ENCODE assay signal across 8 mouse cellular contexts in genomic region chr1:180226766-180227165, GRCm38 (mm10). TPM values are rescaled to one million over a fixed set of nuclear protein-coding genes. Genes with fewer than 3 reads are reported as not detected.
A peak's percentile ranks its signal among the peaks of the same experiment; 100 is the strongest.
DNase-seq lines count a peak whose midpoint lies in the region; ATAC-seq and TF ChIP-seq lines count a peak whose summit lies in the region.

No protein-coding gene starts in this region.

- no peaks in the 10 kb centered on the region for H3K4me1 ChIP-seq in heart, postnatal 0 days (ENCODE audit: control insufficient read depth, insufficient read depth)
- peaks cover 14% of the 10 kb centered on the region for H3K4me1 ChIP-seq in hindbrain, embryonic 14.5 days (replicated peaks; ENCODE audit: control insufficient read depth, insufficient read depth, low read length)
- H3K4me1 ChIP-seq in midbrain, embryonic 14.5 days (ENCODE audit: control insufficient read depth, insufficient read depth, low read length), result no peaks in the 10 kb centered on the region; the same call in 1 of the 2 replicates

- ATAC-seq in heart, postnatal 0 days (ENCODE audit: insufficient read depth, low read depth), result no peak
- ATAC-seq in hindbrain, embryonic 14.5 days (ENCODE audit: low FRiP score), result no peak
- no peak for ATAC-seq in midbrain, embryonic 14.5 days (ENCODE audit: low FRiP score, low TSS enrichment)

- TF ChIP-seq EP300 in heart, postnatal 0 days (IDR thresholded peaks at IDR 0.05; ENCODE audit: low read depth), result no peak

- no peaks in the 10 kb centered on the region for H3K27me3 ChIP-seq in heart, postnatal 0 days (ENCODE audit: control insufficient read depth, insufficient read depth, low read length)
- no peaks in the 10 kb centered on the region for H3K27me3 ChIP-seq in hindbrain, embryonic 14.5 days (ENCODE audit: control insufficient read depth, insufficient read depth, low read length)
- no peaks in the 10 kb centered on the region for H3K27me3 ChIP-seq in midbrain, embryonic 14.5 days (ENCODE audit: control insufficient read depth, insufficient read depth, low read length)

- no peak overlapping the region for H3K4me2 ChIP-seq in heart, postnatal 0 days (ENCODE audit: low read depth, low read length)
- peak overlapping the region; percentile 72 for H3K4me2 ChIP-seq in hindbrain, embryonic 14.5 days (replicated peaks)
- H3K4me2 ChIP-seq in midbrain, embryonic 14.5 days (ENCODE audit: low read length), result peak overlapping the region; percentile 59

- H3K9me3 ChIP-seq in heart, postnatal 0 days (replicated peaks; ENCODE audit: control insufficient read depth, low read length), result 0 out of 2 replicates have a peak, but pooled peaks cover 4% of the 10 kb centered on the region
- H3K9me3 ChIP-seq in hindbrain, embryonic 14.5 days (ENCODE audit: control insufficient read depth, low read length), result no peaks in the 10 kb centered on the region
- no peaks in the 10 kb centered on the region for H3K9me3 ChIP-seq in midbrain, embryonic 14.5 days (ENCODE audit: control insufficient read depth, low read length)

- H3K36me3 ChIP-seq in heart, postnatal 0 days (replicated peaks; ENCODE audit: control insufficient read depth, insufficient read depth, low read length), result peaks cover 8% of the 10 kb centered on the region
- H3K36me3 ChIP-seq in hindbrain, embryonic 14.5 days (replicated peaks; ENCODE audit: control insufficient read depth, insufficient read depth), result peaks cover 4% of the 10 kb centered on the region
- H3K36me3 ChIP-seq in midbrain, embryonic 14.5 days (ENCODE audit: control insufficient read depth, insufficient read depth, low read length), result no peaks in the 10 kb centered on the region

- no peak overlapping the region for H3K9ac ChIP-seq in heart, postnatal 0 days (replicated peaks; ENCODE audit: low read depth, low read length)
- no peak overlapping the region for H3K9ac ChIP-seq in hindbrain, embryonic 14.5 days
- H3K9ac ChIP-seq in midbrain, embryonic 14.5 days (replicated peaks; ENCODE audit: low read length), result no peak overlapping the region

- peak overlapping the region; percentile 49 for H3K27ac ChIP-seq in heart, postnatal 0 days (ENCODE audit: low read depth)
- peak overlapping the region; percentile 47 for H3K27ac ChIP-seq in hindbrain, embryonic 14.5 days
- H3K27ac ChIP-seq in midbrain, embryonic 14.5 days (replicated peaks; ENCODE audit: low read depth, low read length), result peak overlapping the region; percentile 73

- no peak overlapping the region for H3K4me3 ChIP-seq in heart, postnatal 0 days (ENCODE audit: low read depth, low read length)
- no peak overlapping the region; the same call in 1 of the 2 replicates for H3K4me3 ChIP-seq in hindbrain, embryonic 14.5 days (replicated peaks; ENCODE audit: low read length)
- no peak overlapping the region for H3K4me3 ChIP-seq in midbrain, embryonic 14.5 days (replicated peaks; ENCODE audit: low read depth, low read length)

- DNase-seq in heart, postnatal 0 days (ENCODE audit: low spot score), result no peak
- no peak for DNase-seq in heart, adult 8-10 months (ENCODE audit: low spot score)
- DNase-seq in ES-CJ7 (ENCODE audit: low read depth, low spot score), result peak; percentile 49
- no peak for DNase-seq in hindbrain, embryonic 14.5 days (ENCODE audit: low spot score)
- DNase-seq in midbrain, embryonic 14.5 days, result no peak
- no peak for DNase-seq in left cerebral cortex, adult 8-10 months (ENCODE audit: low spot score in 2 of 2)
- DNase-seq in layer of hippocampus, postnatal 14 days (ENCODE audit: low spot score in 2 of 2), result no peak
- DNase-seq in cerebellum, postnatal 14 days, result no peak

- TF ChIP-seq CTCF in heart, postnatal 0 days (IDR thresholded peaks at IDR 0.05; ENCODE audit: low read depth), result no peak

- 85% methylated on average over 3 of the region's 3 CpGs for WGBS in heart, postnatal 0 days
- WGBS in hindbrain, embryonic 14.5 days, result 74% methylated on average over 3 of the region's 3 CpGs
- 83% methylated on average over 3 of the region's 3 CpGs for WGBS in midbrain, embryonic 14.5 days

RNA-seq across cellular contexts. Expression of gene Coq8a, which starts 27.4 kb away (rescaled TPM):
- total RNA-seq in heart, postnatal 0 days (2014; rRNA removed; ENCODE audit: low replicate concordance), result 148 and 166 TPM in 2 replicates
- 226 and 231 TPM in 2 replicates for polyA plus RNA-seq in heart, postnatal 0 days (2015; fragmentation: Nextera tagmentation; extraction: Ambion mirVana)
- 1,000 to 10,000 TPM in 1 of 4 experiments, 100 to 1,000 TPM in 3; 923 to 1,131 (median 957) TPM for total RNA-seq in heart, adult 8-10 months (2022)
- 3.1 and 3.2 TPM in 2 replicates for polyA plus RNA-seq in hindbrain, embryonic 14.5 days (2014; fragmentation: Nextera tagmentation; extraction: Ambion mirVana)
- 2.0 and 2.1 TPM in 2 replicates for polyA plus RNA-seq in midbrain, embryonic 14.5 days (2014; fragmentation: Nextera tagmentation; extraction: Ambion mirVana)
- 10 to 100 TPM; 59.6 to 79.0 (median 61.8) TPM for total RNA-seq in left cerebral cortex, adult 8-10 months (2022)
- 10 to 100 TPM; 44.0 to 46.2 TPM for total RNA-seq in layer of hippocampus, postnatal 14 days (2021)

RNA-seq across cellular contexts. Expression of gene Psen2, which starts 36.5 kb away (rescaled TPM):
- total RNA-seq in heart, postnatal 0 days (2014; rRNA removed; ENCODE audit: low replicate concordance), result 30.8 and 33.3 TPM in 2 replicates
- polyA plus RNA-seq in heart, postnatal 0 days (2015; fragmentation: Nextera tagmentation; extraction: Ambion mirVana), result 15.2 and 16.4 TPM in 2 replicates
- total RNA-seq in heart, adult 8-10 months (2022), result 10 to 100 TPM; 14.7 to 16.0 (median 15.3) TPM
- 16.0 and 16.5 TPM in 2 replicates for polyA plus RNA-seq in hindbrain, embryonic 14.5 days (2014; fragmentation: Nextera tagmentation; extraction: Ambion mirVana)
- polyA plus RNA-seq in midbrain, embryonic 14.5 days (2014; fragmentation: Nextera tagmentation; extraction: Ambion mirVana), result 12.9 and 13.7 TPM in 2 replicates
- total RNA-seq in left cerebral cortex, adult 8-10 months (2022), result 10 to 100 TPM; 19.5 to 21.7 (median 20.9) TPM
- 10 to 100 TPM; 21.7 to 25.0 TPM for total RNA-seq in layer of hippocampus, postnatal 14 days (2021)
